Mouse (Mus musculus) lung, postnatal 14 days (tissue): ENCODE results near the gene Abca17.

ENCODE experiments used
- DNase-seq: peaks from one replicate; pipeline ENCODE4 v3.0.0; 2021

The Abca17 gene

DNA sequence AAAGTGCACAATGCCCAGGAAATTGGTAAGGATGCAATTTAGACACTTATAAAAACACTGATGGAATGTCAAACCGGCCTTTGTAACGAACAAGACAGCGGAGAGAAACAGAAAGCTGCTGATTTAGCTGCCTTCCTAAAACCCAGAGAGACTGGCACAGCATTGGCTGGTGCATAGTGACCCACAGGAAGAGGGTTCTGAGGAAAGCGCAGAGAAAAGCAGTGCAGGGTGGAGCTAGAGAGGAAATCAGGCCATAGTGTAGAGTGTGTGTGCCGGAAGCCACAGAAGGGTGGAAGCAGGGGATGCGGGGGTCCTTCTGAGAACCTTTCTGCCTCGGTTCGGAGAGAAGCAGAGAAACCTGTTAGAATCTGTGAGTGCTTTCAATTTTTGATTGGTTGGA is 6.2 kb downstream of the Abca17 start:
- DNase-seq = no peak

DNA sequence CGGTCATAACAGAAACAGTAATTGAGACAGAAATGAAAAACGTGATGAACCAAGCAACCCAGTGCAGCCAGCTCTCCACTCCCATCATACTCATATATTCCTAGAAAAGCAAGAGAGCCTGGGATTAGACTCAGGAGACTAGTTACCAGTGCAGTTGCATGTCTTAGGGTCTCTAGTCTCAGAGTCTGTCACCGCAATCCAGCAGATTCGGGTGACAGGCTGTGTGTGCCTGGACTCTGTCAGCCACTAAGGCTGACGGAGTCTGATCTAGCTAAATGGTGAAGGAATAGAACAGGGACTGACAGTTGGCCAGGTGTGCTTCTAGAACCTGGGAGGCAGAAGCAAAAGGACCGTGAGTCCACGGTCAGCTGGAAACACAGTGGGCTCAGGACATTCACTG is 23.2 kb downstream of the Abca17 start:
- no peak for DNase-seq

DNA sequence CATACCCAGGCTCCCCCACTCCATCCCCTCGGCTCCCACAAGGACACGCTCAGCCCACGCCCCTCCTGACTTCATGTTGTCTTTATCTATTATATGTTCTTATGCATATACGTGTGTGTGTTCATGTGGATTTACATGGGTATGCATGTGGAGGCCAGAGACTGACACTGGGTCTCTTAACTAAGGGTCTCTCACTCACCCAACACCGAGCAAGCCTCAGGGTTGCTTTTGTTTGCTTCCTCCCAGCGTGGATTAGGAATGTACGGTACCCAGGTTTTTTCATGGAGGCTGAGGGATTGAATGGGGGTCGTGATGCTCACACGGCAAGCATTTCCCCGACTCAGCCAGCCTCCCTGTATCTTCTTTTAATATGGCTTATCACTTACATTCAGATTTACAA is 25.8 kb downstream of the Abca17 start:
- no peak for DNase-seq

DNA sequence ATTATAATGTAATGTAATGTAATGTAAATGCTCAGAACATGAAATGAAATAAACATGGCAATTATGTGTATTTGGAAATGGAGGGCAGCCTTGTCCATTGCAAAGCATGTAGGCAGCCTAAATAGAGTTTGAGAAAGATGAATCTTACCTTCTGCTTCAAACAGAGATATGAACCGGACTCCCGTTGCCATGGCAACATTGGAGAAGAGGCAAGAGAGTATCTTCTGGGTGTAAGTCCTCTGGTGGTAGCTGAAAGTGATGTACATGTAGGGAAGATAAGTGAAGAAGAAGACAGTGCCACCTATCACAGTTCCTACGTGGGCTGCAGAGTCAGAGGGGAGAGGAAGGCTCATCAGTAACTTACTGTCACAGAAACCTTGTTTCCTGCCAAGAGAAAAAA is 30.0 kb downstream of the Abca17 start:
- no peak for DNase-seq

DNA sequence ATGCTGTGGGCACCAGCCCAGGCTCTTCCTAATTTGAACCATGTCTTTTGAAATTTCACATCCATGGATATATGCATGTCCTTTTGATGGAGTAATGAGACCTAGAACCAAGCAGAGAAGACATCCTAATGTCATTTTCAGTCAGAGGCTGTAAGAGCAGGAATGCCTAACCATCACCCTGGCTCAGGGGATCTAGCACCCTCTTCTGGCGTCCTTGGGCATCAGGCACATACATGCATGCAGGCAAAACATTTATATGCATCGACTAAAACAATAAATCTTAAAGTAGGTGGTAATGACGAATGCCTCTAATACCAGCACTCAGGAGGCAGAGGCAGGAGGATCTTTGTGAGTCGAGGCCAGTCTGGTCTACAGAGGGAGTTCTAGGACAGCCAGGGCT is 43.4 kb downstream of the Abca17 start:
- DNase-seq = peak; percentile 44

DNA sequence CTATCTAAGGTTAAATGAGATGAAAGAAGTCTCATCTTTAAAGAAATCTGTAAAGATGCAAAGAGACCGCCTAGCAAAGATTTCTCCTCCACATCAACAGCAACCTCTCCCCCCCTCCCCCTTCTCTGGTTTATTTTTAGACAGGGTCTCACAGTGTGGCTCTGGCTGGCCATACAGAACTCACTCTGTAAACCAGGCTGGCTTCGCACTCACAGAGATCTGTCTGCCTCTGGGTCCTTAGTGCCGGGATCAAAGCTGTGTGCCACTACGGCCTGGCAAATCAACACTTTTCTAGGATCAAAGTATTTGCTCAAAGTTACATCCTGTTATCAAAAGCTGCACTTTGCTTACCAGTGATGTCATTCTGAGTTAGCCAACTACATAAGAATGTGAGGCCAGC is 50.2 kb downstream of the Abca17 start:
- DNase-seq = no peak

DNA sequence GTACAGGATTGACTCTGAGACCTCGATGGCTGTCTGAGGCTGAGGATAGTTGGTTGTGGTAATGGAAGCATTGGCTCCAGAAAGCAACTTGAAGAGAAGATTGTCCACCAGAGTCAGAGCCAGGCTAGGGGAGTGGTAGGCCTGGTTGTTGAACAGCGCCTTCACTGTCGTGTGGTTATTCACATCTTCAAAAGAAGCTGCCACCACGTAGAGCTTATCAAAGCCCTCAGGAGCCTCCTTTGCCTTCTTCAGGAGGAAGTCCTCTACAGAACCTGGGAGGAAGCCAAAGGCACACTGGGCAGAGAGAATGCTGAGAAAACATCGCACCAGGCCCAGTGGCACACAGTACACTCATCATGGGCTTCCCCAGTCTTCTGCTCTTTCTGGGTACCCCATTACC is 61.5 kb downstream of the Abca17 start:
- no peak for DNase-seq

DNA sequence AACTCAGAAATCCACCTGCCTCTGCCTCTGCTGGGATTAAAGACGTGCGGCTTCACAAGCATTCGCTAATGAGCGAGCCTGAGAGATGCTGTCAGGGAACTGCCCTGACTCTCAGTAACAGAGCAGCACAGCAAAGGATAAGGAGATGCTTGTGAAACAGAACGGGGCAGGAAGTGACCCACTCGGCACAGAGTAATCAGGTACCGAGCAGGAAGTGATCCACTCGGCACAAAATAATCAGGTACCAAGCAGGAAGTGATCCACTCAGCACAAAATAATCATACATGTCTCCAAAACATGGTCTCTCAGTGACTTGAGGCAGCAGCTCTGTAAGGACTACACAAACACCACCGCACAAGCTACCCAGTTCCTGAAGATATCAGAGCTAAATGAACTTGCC is 62.4 kb downstream of the Abca17 start:
- DNase-seq = no peak

DNA sequence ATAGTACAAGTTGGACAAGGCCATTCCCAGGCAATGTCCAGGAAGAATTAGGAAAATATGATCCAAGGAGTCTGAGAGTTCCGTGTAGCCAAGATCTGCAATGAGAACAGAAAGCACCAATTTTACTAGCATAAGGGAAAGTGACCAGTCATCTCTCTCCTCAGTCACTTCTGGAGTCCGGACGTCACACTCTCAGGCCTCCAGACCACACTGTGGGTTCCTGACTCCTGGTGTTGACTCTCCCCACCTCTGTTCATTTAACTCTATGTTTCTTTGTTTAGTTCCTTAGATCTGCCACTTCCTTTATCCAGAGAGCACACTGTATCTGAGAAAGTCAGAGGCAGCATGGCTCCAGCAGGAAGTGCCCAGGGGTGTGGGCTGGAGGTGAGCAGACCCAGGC is 65.2 kb downstream of the Abca17 start:
- DNase-seq = no peak

DNA sequence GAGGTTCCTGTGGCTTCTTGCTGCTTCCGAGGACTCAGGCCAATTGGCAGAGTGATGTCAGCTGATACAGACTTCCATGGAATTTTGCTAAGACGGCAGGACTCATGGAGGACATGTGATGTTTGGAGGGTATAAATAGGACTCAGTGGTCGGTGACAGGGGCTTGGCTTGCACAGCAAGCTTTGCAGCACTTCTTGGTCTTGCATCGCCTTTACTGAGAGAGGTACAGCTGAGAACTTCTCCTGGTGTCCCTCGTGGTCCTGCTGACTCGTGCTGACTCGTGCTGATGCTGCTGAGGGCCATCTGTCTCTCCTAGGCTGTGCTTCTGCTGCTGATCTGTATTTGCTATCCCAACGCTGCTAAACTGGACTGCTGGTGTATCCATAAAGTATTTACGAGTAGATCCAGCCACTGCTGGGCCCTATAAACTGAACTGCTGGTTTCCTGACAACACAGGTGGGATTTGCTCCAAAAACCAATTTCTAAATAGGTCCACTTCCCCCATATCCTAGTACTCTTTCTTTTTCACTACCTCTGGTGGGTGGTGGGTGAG is 67.5 kb downstream of the Abca17 start:
- no peak for DNase-seq

DNA sequence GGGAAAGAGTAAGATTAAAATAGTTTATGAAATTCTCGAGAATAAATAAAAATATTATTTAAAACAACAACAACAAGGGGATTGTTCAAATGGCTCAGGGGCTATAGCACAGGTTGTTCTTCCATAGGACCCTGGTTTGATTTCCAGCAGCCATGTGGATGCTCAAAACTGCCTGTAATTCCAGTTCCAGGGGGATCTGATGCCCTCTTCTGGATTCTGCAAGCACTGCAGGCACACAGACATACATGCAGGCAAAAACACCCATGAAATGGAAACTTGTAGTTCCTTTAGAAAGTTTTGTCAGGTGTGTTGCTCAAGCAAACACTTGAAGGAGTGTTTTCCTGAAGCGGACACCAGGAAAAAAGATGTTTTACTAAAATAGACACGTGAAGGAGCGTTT is 68.2 kb downstream of the Abca17 start:
- DNase-seq = peak; percentile 7

DNA sequence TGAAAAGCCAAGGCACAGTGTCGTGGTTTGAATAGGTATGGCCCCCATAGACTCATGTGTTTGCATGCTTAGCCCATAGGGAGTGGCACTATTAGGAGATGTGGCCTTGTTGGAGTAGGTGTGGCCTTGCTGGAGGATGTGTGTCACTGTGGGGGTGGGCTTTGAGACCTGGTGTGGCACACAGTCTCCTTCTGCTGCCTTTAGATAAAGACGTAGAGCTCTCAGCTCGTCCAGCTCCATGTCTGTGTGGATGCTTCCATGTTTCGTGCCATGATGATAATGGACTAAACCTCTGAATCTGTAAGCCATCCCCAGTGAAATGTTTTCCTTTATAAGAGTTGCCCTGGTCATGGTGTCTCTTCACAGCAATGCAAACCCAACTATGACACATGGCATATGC is 71.0 kb downstream of the Abca17 start:
- no peak for DNase-seq

DNA sequence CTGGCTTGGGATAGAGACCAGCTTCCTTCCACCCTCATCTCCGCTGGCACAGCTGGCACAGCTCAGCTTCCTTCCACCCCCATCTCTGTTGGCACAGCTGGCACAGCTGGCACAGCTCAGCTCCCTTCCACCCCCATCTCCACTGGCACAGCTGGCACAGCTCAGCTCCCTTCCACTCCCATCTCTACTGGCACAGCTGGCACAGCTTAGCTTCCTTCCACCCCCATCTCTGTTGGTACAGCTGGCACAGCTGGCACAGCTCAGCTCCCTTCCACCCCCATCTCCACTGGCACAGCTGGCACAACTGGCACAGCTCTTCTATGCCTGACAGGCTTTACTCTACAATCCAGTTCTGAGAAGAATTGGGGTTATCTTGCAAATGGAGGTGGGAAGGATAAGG is 83.7 kb downstream of the Abca17 start:
- no peak for DNase-seq

DNA sequence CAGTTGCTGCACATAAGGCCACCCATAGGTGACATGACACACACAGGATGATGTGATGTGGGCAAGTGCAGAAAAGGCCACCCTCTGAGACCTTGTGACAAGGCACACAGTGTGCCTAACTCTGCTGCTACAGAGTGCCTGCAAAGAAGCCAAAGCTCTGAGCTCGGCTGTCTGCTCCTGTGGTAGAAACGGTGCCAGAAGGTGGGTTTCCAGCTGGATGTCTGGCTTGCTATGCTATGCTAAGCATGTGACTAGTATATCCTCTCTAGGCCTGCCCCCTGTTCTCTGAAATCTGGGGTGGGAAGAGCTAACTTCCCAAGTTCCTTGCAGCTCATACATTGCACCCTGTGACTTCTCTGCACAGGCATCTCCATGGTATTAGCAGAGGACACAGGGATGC is 86.1 kb downstream of the Abca17 start:
- DNase-seq = no peak

DNA sequence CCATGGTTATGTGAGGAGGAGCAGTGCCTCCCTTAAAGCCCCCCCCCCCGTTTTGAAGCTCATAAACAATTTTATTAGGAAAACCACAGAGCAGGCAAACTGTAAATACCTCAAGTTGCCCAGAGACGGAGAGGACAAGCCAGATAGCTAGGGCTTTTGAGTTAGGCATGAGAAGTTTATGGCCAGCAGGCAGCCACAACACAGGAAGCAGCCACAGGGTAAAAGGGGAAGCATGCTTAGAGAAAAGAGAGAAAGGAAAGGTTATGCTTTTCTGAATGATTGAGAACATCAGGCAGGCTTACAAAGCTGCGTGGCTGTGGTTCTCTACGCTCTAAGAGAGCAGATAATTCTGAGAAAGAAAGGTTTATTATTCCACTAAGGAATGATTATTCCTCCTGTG is 90.4 kb downstream of the Abca17 start:
- no peak for DNase-seq

DNA sequence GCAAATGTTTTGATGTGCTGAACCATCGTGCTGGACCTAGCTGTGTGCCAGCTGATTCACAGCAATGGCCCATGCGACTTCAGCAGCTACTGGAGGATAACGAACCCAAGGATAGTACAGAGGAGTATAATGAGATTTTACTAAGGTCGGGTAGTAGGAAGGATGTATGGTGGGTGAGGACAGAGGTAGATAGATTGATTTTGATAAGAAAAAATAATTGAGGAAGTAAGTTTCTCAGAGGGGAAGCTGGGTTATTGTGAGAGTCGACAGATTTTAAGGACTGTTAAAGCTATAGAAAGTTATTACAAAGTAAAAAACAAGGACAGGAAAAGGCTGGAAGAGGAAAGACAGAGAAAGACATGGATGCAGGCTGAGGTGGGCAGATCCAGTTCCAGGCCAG is 91.2 kb downstream of the Abca17 start:
- DNase-seq = no peak

DNA sequence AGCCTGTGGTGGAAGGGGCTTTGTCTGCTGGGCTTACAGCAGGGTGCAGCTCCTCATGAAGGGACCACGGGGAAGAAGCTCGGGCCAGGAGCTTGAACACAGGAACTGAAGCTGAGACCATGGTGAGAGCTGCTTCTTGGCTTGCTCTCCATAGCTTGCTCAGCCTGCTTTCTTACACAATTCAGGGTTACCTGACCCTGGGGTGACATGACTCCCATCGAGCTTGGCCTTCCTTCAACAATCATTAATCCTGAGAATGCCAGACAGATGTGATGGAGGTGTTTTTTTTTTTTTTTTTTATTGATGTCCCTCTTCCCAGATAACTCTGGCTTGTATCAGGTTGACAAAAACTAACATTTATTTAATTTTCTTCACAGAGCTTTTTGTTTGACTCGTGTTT is 91.9 kb downstream of the Abca17 start:
- DNase-seq = no peak

DNA sequence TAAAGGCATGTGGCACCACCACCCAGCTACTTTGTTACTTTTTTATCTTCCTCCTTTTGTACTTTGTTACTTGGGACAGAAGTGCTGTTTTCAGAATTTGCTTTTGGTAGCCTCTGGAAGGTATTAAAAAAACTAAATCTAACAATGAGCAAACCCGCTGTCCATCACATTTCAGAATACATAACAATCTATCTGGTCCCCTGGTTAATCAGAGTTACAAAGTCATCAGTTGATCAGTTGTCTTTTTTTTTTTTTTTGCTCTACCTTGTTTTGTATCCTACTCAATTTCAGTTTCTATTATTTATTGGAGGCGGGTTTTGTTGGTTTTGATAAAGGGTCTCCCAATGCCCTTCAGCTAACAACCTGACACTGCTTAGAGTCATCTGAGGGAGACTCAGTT is 98.5 kb downstream of the Abca17 start:
- no peak for DNase-seq

DNA sequence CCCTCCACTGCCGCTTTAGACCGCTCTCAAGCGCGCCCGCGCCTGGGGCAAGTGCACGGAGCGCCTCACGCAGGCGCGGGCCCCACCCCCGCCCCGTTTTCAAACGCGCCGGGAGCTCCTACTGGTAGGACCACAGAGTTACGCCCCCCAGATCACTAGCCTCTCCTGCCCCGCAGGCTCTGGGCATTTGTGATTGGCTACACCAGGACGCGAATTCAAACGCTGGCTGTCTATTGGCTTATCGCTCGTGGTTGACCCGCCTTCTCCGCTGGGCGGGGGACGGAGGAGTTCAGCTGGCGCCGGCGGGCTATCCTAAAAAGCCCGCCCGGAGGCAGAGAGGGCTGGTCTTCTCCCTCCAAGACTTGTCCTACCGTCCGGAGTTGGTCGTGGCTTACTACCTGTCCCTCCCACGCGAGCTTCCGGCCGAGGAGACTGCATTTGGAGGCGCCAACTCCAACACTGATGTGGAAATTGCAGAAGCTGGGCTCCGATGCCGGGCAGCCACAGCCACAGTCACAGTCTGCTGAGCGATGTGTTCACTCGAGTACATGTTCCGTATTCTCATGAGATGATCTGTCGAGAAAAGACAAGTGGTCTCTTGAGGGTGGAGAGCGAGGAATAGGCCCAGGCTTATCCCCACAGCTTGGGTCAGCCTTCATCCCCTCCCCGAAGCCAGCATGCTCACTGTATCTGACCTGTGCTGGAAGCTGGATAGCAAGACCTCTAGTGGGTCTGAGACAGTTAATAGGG is 99.4 kb downstream of the Abca17 start, which contains the start of gene Ccnf:
Gene Ccnf (minus strand): TSS at position 165 of the 750 bp plus-strand sequence.
- peak; percentile 94 for DNase-seq

DNA sequence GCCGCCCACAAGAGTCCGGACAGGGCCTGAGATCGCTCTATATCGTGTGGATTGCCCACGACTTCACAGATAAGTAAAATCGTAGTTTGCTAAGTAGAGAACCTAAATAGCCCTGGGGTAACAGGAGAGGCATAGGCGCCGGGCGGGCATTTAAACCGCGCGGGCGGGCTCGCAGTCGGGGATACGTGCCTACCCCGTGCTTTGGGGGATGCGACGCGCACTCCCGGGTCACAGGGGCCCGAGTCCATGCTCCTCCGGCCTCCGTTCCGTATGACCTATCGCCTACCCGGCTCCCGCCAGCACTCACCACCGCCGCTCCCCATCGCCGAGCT is 99.9 kb downstream of the Abca17 start:
- no peak for DNase-seq

DNA sequence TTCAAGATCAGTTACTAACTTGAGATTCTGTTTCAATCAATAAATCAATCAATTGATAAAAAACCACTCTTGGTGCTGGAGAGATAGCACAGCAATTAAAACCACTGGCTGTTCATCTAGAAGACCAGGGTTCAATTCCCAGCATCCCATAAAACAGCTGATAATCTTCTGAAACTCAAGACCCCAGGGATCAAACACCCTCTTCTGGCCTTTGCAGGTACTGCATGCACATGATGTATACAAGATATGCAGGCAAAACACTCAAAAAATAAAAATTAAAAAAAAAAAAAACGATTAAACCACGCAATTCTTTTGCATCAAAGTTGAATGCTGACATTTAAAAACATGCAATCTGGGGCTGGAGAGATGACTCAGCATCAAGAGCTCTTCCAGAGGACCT is 102.2 kb downstream of the Abca17 start:
- no peak for DNase-seq

DNA sequence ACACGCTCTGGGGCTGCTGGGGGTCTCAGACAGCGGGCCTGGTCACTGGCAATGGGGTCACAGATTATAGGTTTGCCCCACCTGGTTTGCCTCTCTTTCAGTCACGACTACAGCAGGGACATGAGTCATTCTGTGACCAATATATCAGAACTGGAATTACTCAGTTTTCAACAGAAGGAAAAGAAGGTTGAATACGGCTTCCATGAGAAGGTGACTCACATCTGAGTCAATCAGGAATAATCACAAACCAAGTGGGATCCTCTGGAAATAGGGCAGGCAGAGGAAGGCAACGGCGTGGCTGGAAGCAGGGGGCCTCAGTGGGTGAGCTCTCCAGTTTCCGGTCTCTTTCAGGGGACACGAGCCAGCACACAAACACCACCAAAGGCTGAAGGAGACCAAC is 106.8 kb downstream of the Abca17 start:
- no peak for DNase-seq

DNA sequence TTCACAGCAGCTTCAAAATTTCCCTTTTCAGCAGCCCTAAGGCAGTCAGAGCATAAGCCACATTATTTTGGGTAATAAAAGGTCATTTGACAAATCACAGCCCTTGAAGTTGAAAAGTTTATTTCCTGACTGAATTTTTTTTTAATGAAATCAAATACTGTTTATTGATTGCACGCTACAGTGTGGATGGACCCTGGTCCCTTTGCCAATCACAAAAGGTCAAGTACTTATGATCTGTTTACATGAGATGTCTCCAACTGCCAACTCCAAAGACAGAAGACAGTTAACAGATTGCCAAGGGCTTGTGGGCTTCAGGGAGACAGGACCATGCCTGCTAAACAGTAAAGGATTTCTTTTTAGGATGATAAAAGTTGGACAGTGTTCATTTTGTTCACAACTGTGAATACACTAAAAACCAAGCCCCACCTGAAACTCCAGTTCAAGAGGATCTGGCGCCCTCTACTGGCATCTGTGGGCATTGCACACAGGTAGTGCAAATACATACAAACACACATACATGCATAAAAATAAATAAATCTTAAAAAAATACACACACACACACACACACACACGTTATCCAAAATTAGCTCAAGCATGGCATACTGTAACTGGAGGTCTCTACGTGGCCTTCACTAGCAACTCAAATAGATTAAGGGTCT is 107.4 kb downstream of the Abca17 start:
- DNase-seq = peak; percentile 43

DNA sequence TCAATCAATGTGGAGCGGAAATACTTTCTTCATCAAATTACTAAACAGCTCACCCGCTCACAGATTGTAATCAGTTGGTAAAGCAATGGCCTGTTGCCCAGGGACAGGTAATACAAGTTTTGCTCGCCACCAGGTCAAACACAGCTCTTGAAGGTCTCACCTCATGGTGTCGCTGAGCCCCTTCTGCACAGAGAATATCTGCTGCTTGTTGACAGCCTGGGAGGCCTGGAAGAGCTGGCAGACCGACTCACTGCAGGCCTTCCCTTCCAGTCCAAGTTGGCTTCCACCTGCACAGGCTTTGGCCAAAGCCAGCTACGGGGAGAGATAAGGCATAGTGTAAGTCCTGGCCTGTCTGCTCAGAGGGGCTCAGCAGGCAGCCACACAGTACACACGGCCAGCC is 113.9 kb downstream of the Abca17 start:
- no peak for DNase-seq

DNA sequence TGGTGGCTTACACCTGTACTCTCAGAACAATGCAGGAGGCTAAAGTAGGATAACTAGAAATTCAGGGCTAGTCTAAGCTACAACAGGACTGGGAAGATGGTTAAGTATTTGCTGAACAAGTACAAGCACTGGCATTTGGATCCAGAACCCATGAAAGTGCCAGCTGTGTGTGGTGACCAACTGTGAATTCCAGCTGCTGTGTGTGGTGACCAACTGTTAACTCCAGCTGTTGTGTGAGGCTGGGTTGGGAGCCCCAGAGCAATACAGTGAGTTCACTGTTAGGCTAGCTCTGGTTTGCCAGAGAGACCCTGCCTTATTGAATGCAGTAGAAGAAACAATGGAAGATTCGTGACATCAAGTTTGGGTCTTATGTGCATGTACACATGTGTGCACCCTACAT is 114.4 kb downstream of the Abca17 start:
- DNase-seq = no peak
